8 mouse cellular contexts compared by ENCODE assay signal in genomic region chr9:56928041-56928811, GRCm38 (mm10). TPM values are rescaled to one million over a fixed set of nuclear protein-coding genes. Genes with fewer than 3 reads are reported as not detected.
DNase-seq lines count a peak whose midpoint lies in the region; ATAC-seq and TF ChIP-seq lines count a peak whose summit lies in the region.

Gene Snx33, minus strand, starts transcription at chr9:56928371.

- H3K27me3 ChIP-seq in hindbrain, embryonic 10.5 days (ENCODE audit: insufficient read depth, poor library complexity, severe bottlenecking): no peaks in the 10 kb centered on the region
- no peaks in the 10 kb centered on the region for H3K27me3 ChIP-seq in lung, postnatal 0 days (replicated peaks; ENCODE audit: insufficient read depth, low read length)

- ATAC-seq in lung, postnatal 0 days: peak; percentile 79

- no peaks in the 10 kb centered on the region for H3K9me3 ChIP-seq in hindbrain, embryonic 10.5 days
- no peaks in the 10 kb centered on the region for H3K9me3 ChIP-seq in lung, postnatal 0 days (ENCODE audit: low read length)

- H3K4me3 ChIP-seq in hindbrain, embryonic 10.5 days: peak within 1 kb of the TSS; percentile 76
- peak within 1 kb of the TSS; percentile 72 for H3K4me3 ChIP-seq in lung, postnatal 0 days (ENCODE audit: low read depth, low read length)

- H3K4me2 ChIP-seq in lung, postnatal 0 days (replicated peaks; ENCODE audit: low read depth, low read length): peak within 1 kb of the TSS; percentile 67

- H3K9ac ChIP-seq in lung, postnatal 0 days (replicated peaks; ENCODE audit: low read depth): peak within 1 kb of the TSS; percentile 81

- DNase-seq in MEL-GATA-1-ER (ENCODE audit: extremely low read depth, low read depth): peak; percentile 56
- DNase-seq in cerebellum, adult 9-11 months: peak; percentile 86
- peak; percentile 55 to 90 for DNase-seq in frontal cortex, adult 2 months (ENCODE audit: extremely low spot score in 1 of 2, low spot score in 1 of 2)
- peak; percentile 94 for DNase-seq in hindbrain, embryonic 10.5 days (ENCODE audit: low spot score)
- DNase-seq in layer of hippocampus, postnatal 10 days (ENCODE audit: low spot score in 2 of 2): peak; percentile 89 to 91
- peak; percentile 96 for DNase-seq in lung, postnatal 0 days (ENCODE audit: low spot score)
- peak; percentile 93 for DNase-seq in ovary, postnatal 10 days (ENCODE audit: low spot score)
- DNase-seq in thymus, postnatal 0 days (ENCODE audit: low spot score): peak; percentile 69

- peaks cover 30% of the 10 kb centered on the region for H3K36me3 ChIP-seq in hindbrain, embryonic 10.5 days
- no peaks in the 10 kb centered on the region for H3K36me3 ChIP-seq in lung, postnatal 0 days (ENCODE audit: insufficient read depth, low read length)

- under 1% methylated on average over 50 of the region's 50 CpGs for WGBS in hindbrain, embryonic 10.5 days
- under 1% methylated on average over 35 of the region's 50 CpGs for WGBS in lung, postnatal 0 days

- TF ChIP-seq CTCF in lung, postnatal 0 days (IDR thresholded peaks at IDR 0.05): peak; percentile 73

- H3K27ac ChIP-seq in hindbrain, embryonic 10.5 days: peak within 1 kb of the TSS; percentile 95
- peak within 1 kb of the TSS; percentile 94 for H3K27ac ChIP-seq in lung, postnatal 0 days (ENCODE audit: low read length)

- H3K4me1 ChIP-seq in hindbrain, embryonic 10.5 days (replicated peaks): peaks cover 55% of the 10 kb centered on the region
- H3K4me1 ChIP-seq in lung, postnatal 0 days (ENCODE audit: insufficient read depth, low read depth, low read length): peaks cover 40% of the 10 kb centered on the region

- TF ChIP-seq EP300 in lung, postnatal 0 days (IDR thresholded peaks at IDR 0.05): no peak

RNA-seq across cellular contexts. Expression of gene Snx33, which starts in this region (rescaled TPM):
- polyA plus RNA-seq in frontal cortex, adult 2 months (2012; rRNA removed): 4.9 and 5.3 TPM in 2 replicates
- 6.7 and 9.2 TPM in 2 replicates for polyA plus RNA-seq in hindbrain, embryonic 10.5 days (2016; fragmentation: Nextera tagmentation; extraction: Ambion mirVana)
- total RNA-seq in layer of hippocampus, postnatal 10 days (2021): 1 to 10 TPM; 4.8 to 5.3 TPM
- 8.7 and 8.9 TPM in 2 replicates for polyA plus RNA-seq in lung, postnatal 0 days (2015; fragmentation: Nextera tagmentation; extraction: Ambion mirVana)
- 4.7 and 5.1 TPM in 2 replicates for polyA plus RNA-seq in thymus, postnatal 0 days (2015; fragmentation: Nextera tagmentation; extraction: Ambion mirVana)

Comparison
In these comparisons a context has a peak if more than half of its experiments do, and no peak if none do; other contexts are left out.
1. Peak in every context shown above with its lines: DNase-seq, ATAC-seq, H3K4me3 ChIP-seq and H3K27ac ChIP-seq.